Mouse (Mus musculus): Measurements from ENCODE around the gene C1qtnf2. TPM values are rescaled to one million over a fixed set of nuclear protein-coding genes. Genes with fewer than 3 reads are reported as not detected.

The C1qtnf2 gene
- polyA plus RNA-seq, 1 experiment from 2014 or later = 0.42 TPM

DNA sequence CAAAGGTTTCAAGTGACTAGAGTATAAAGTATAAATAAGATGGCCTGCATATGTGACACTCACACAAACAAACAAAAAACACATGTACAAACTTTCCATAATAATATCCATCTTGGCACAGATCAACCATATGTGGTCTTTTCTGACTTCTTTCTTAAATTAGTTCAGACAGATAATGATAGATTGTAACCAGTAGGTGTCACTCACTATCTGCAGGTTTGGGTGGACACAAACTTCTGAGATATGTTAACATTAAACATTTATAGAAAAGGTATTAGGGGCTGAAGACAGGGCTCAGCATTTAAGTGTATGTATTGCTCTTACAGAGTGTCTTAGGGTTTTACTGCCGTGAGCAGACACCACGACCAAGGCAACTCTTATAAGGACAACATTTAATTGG, 21.8 kb upstream of the C1qtnf2 start:
- H3K27ac ChIP-seq = no peak overlapping the region
- peaks cover 5% of the 10 kb centered on the region for H3K36me3 ChIP-seq
- WGBS (ENCODE audit: insufficient replicate concordance) = 59% methylated on average over 2 of the region's 2 CpGs
- H3K27me3 ChIP-seq (replicated peaks) = no peaks in the 10 kb centered on the region
- H3K4me2 ChIP-seq = no peak overlapping the region
- no peaks in the 10 kb centered on the region for H3K4me1 ChIP-seq
- H3K4me3 ChIP-seq = no peak overlapping the region
- H3K9ac ChIP-seq = no peak overlapping the region
- no peaks in the 10 kb centered on the region for H3K9me3 ChIP-seq (replicated peaks)
- ATAC-seq = no peak

DNA sequence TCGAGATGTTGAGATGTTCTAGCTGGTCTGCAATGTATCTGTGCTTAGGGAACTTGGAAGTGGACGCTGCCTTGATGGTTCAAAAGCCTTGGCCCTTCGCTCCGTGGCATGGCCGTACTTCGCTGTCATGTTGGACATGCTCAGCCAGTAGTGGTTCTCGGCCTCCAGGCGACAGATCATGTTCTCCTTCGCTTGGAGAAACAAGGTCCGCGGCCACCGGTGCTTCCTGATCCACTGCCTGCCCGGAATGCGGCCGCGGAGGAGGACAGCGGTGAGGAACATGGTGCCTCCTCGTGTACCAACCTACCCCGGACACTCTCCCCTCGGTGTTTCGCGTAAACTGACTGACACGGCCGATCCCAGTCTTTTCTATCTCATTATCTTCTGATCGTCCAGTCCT, 10.9 kb upstream of the C1qtnf2 start:
- no peak overlapping the region for H3K9ac ChIP-seq
- no peak overlapping the region for H3K27ac ChIP-seq
- no peak for ATAC-seq
- H3K4me1 ChIP-seq = no peaks in the 10 kb centered on the region
- no peak overlapping the region for H3K4me3 ChIP-seq
- H3K27me3 ChIP-seq (replicated peaks) = no peaks in the 10 kb centered on the region
- H3K9me3 ChIP-seq (replicated peaks) = 0 out of 2 replicates have a peak, but pooled peaks cover 2% of the 10 kb centered on the region
- no peak overlapping the region for H3K4me2 ChIP-seq
- H3K36me3 ChIP-seq = no peaks in the 10 kb centered on the region
- 80% methylated on average over 25 of the region's 25 CpGs for WGBS (ENCODE audit: insufficient replicate concordance)

DNA sequence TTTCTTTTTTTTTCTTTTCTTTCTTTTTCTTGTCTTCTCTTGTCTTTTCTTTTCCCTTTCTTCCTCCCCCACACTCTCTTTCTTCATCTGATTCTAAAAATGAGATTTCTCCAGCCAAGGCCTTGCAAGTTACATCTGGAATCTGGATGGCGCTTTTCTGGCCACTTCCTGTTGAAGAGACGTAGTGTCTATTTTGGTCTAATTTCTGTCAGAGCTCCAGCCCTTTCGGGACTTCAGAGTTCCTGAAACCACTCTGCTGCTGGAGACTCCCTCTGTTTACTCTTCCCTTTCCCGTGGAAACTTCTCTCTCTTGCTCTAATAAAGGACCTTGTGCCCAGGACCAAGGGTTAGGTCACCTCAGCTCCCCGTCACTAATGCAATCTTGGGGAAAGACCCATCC, 4.0 kb upstream of the C1qtnf2 start:
- Histone ChIP-seq H3K4me2 (no peak overlapping the region), H3K27ac (no peak overlapping the region), H3K9ac (no peak overlapping the region), H3K4me1 (peaks cover 10% of the 10 kb centered on the region), H3K4me3 (no peak overlapping the region), H3K27me3 (replicated peaks) (peaks cover 4% of the 10 kb centered on the region), H3K9me3 (replicated peaks) (no peaks in the 10 kb centered on the region), H3K36me3 (no peaks in the 10 kb centered on the region)
- ATAC-seq = no peak
- 15% methylated on average over 5 of the region's 5 CpGs for WGBS (ENCODE audit: insufficient replicate concordance)

DNA sequence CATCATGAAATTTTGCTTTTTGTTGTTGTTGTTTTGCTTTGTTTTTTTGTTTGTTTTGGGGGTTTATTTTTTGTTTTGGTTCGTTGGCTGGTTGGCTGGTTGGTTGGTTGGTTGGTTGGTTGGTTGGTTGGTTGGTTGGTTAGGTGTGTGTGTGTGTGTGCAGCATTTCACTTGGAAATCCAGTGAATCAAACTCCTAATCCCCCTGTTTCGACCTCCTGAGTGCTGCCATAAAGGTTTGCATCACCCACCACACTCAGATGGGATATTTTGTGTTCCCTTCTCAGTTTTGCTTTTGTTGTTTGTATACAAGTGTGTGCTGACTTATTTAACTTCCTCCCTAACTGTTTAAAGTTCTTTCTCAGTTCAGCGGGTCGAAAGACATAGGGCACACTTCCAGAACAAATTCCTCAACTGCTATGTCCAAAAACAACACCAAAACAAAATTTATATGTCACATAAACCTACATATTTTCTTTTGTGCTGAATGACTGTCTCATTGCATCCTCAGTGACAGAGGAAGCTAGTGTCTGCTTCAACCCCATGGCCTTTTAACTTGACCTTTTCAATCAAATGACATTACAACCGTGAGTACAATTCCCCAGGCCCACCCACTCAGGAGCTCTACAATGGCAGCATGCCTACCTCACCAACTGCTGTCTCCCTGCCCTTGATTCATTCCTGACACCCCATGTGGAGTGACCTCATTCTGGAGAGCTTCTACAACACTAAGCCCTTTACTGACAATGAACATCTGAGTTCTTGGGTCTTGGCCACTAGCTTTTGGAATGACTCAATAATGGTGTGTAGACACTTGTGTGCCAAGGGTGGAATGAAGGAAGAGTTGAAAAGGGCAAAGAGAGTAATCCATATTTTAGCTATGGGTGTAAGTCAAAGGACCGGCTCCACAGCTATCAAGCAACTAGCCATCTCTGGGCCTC, 2.9 kb upstream of the C1qtnf2 start:
- H3K9me3 ChIP-seq (replicated peaks) = no peaks in the 10 kb centered on the region
- H3K4me1 ChIP-seq = peaks cover 10% of the 10 kb centered on the region
- no peak overlapping the region for H3K27ac ChIP-seq
- H3K27me3 ChIP-seq (replicated peaks) = peaks cover 4% of the 10 kb centered on the region
- no peak for ATAC-seq
- H3K4me3 ChIP-seq = no peak overlapping the region
- WGBS (ENCODE audit: insufficient replicate concordance) = 60% methylated on average over 6 of the region's 6 CpGs
- H3K36me3 ChIP-seq = no peaks in the 10 kb centered on the region
- H3K9ac ChIP-seq = no peak overlapping the region
- H3K4me2 ChIP-seq = no peak overlapping the region

DNA sequence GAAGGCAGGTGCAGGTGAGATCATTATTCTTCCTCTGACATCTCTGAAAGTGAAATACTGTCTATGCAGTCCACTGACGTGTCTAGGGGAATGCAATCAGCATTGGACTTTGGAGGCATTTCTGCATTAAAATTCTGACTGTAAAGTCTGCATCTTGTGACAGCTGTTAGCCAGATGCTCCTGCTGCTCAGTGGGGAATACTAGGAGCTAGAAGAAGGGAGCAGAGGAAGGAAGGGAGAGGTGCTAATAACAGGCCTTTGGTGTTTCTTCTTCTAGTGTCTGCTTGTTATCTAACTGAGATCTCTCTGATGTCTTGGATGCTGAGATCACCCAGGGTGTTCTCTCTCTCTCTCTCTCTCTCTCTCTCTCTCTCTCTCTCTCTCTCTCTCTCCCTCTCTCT, 961 bp upstream of the C1qtnf2 start:
- H3K9ac ChIP-seq = no peak overlapping the region
- no peak for ATAC-seq
- H3K27ac ChIP-seq = no peak overlapping the region
- H3K4me3 ChIP-seq = no peak overlapping the region
- no peaks in the 10 kb centered on the region for H3K36me3 ChIP-seq
- H3K4me2 ChIP-seq = no peak overlapping the region
- 43% methylated on average over 1 of the region's 1 CpGs for WGBS (ENCODE audit: insufficient replicate concordance)
- H3K9me3 ChIP-seq (replicated peaks) = no peaks in the 10 kb centered on the region
- peaks cover 4% of the 10 kb centered on the region for H3K27me3 ChIP-seq (replicated peaks)
- peaks cover 10% of the 10 kb centered on the region for H3K4me1 ChIP-seq

DNA sequence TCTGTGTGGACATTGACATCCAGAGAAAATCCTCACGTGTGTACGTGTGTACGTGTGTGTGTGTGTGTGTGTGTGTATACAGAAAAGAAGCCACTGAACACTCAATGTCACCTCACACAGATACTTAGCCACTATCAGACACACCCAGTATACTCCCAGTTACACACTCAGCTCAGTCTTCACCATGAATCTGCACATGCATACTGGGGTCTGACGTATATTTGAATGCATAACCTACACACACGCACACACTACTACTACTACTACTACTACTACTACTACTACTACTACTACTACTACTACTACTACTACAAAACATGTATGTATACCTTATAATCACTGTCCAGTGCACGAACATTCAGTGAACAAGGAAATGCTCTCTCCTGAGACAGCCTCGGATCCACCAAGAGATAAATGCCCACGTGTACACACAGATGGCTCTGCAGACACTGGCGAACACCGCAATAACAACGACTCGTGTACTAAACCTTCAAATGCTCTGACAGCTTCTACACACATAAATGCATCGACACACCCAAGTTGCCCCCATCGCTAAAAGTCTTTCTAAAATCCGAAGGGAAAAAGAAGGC, 346 bp upstream of the C1qtnf2 start:
- Histone ChIP-seq H3K27ac (no peak overlapping the region), H3K4me1 (peaks cover 10% of the 10 kb centered on the region), H3K4me3 (no peak overlapping the region), H3K4me2 (peak overlapping the region; percentile 49), H3K9ac (no peak overlapping the region), H3K27me3 (replicated peaks) (peaks cover 4% of the 10 kb centered on the region), H3K36me3 (no peaks in the 10 kb centered on the region), H3K9me3 (replicated peaks) (no peaks in the 10 kb centered on the region)
- ATAC-seq = no peak
- 48% methylated on average over 15 of the region's 15 CpGs for WGBS (ENCODE audit: insufficient replicate concordance)

DNA sequence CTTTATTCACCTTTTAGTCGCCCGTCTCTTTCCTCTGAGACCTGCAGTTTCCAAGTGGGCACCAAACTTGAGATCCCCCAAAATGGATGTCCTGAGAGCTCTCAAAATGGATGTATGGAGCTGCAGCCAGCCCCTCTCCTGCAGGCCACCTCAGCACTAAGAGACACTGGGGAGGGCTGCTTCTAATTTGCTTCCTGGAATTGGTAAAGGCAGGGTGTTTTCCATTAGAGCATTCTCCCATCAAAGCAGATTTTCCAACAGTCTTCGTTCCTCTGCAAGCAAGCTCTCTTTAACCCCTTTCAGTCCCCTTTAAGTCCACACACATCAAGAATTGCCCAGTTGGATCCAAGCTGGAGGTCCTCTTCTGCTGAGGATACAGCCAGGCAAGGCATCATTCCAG, 5.3 kb downstream of the C1qtnf2 start:
- Histone ChIP-seq H3K9me3 (replicated peaks) (no peaks in the 10 kb centered on the region), H3K27me3 (replicated peaks) (0 out of 2 replicates have a peak, but pooled peaks cover 8% of the 10 kb centered on the region), H3K4me3 (no peak overlapping the region), H3K9ac (no peak overlapping the region), H3K27ac (no peak overlapping the region), H3K36me3 (no peaks in the 10 kb centered on the region), H3K4me1 (peaks cover 14% of the 10 kb centered on the region), H3K4me2 (no peak overlapping the region)
- ATAC-seq = no peak
- 69% methylated on average over 3 of the region's 3 CpGs for whole genome bisulfite sequencing (ENCODE audit: insufficient replicate concordance)

DNA sequence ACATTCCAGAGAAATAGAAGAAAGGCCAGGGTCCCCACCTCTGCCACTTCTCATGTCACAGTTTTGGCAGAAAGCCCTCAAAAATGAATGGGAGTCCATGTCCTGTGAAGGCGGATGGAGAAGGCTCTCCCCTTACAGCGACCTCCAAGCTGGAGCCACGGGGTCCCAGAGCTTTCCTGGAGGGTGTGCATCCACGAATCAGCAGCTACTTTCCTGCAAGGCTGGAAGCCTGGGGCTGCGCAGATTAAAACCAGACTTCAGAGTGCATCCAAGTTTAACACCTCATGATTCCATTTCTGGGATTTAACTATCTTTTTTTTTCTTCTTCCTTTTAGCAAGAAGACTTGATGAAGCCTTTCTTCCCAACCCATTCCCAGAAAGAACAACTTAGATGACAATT, 6.5 kb downstream of the C1qtnf2 start:
- no peaks in the 10 kb centered on the region for H3K9me3 ChIP-seq (replicated peaks)
- no peak overlapping the region for H3K27ac ChIP-seq
- H3K4me1 ChIP-seq = peaks cover 10% of the 10 kb centered on the region; the same call in 1 of the 2 replicates
- no peaks in the 10 kb centered on the region for H3K36me3 ChIP-seq
- no peak for ATAC-seq
- H3K4me3 ChIP-seq = no peak overlapping the region
- H3K4me2 ChIP-seq = no peak overlapping the region
- H3K9ac ChIP-seq = no peak overlapping the region
- 34% methylated on average over 5 of the region's 5 CpGs for WGBS (ENCODE audit: insufficient replicate concordance)
- H3K27me3 ChIP-seq (replicated peaks) = peaks cover 8% of the 10 kb centered on the region; the same call in 1 of the 2 replicates

DNA sequence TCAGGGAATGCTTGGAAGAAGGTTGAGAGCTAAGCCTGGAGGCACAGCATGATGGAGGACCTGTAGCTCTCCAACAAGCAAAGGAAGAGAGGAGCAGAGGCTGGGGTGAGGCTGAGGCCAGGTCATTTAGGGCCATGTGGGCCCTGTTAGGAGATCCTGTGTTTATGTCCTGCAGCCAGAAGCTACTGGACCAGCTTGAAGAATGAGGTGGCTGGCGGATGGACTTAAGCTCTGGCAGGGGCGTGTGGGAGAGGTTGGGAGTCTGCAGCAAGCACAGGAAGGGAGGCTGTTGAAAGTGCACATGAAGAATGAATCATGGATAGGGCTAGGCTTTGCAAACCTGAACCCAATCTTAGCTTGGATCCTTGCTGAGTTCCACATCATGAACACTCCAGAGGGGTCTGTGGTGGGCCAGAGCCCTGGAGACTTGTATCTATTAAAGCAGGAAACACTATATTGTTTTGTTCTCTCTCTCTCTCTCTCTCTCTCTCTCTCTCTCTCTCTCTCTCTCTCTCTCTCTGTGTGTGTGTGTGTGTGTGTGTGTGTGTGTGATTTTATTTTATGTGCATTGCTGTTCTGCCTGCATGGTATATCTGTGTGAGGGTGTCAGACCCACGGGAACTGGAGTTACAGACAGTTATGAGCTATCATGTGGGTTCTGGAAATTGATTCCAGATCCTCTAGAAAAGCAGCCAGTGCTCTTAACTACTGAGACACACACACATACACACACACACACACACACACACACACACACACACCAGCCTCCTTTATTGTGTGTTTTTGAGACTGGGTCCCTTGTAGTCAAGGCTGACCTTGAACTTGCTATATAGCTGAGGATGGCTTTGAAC, 7.8 kb downstream of the C1qtnf2 start:
- Histone ChIP-seq H3K9ac (no peak overlapping the region), H3K9me3 (replicated peaks) (no peaks in the 10 kb centered on the region), H3K4me1 (peaks cover 10% of the 10 kb centered on the region; the same call in 1 of the 2 replicates), H3K27ac (no peak overlapping the region), H3K27me3 (replicated peaks) (peaks cover 8% of the 10 kb centered on the region; the same call in 1 of the 2 replicates), H3K4me2 (no peak overlapping the region), H3K36me3 (no peaks in the 10 kb centered on the region), H3K4me3 (no peak overlapping the region)
- WGBS (ENCODE audit: insufficient replicate concordance) = 41% methylated on average over 3 of the region's 3 CpGs
- ATAC-seq = no peak

DNA sequence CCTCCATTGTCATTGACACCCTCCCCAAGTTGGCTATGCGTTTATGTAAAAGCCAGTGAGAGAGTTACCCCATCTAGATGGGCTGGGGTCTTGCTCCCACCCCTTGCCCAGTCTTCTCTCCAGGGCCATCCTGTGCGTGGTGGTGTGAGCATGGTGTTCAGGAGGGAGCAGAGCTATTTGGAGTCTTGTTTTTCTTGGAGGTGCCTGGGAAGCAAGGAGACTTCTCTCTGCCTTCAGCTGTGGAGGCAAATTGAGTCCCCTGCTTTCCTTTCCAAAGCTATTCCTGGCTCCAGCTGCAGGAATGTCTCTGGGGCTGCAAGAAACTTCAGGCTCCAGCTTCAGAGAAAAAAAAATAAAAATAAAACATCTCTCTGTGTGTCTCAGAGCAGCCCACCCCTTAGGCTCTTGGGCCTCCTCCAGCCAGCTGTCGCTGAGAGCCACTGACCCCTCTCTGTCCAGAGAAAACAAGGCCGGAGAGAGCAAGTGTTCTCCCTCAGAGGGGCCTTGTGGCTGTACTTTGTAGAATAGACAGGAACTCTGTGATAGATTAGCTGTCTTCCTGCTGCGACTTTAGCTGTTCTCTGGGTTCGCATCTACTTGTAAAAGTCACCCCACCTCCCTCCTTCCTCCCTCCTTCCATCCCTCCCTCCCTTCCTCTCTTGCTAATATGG, 9.2 kb downstream of the C1qtnf2 start:
- H3K4me3 ChIP-seq = no peak overlapping the region
- ATAC-seq = no peak
- H3K27ac ChIP-seq = no peak overlapping the region; the same call in 1 of the 2 replicates
- WGBS (ENCODE audit: insufficient replicate concordance) = 49% methylated on average over 6 of the region's 6 CpGs
- H3K9ac ChIP-seq = no peak overlapping the region
- H3K27me3 ChIP-seq (replicated peaks) = peaks cover 8% of the 10 kb centered on the region; the same call in 1 of the 2 replicates
- no peak overlapping the region for H3K4me2 ChIP-seq
- H3K36me3 ChIP-seq = no peaks in the 10 kb centered on the region
- H3K9me3 ChIP-seq (replicated peaks) = no peaks in the 10 kb centered on the region
- H3K4me1 ChIP-seq = peaks cover 10% of the 10 kb centered on the region; the same call in 1 of the 2 replicates

DNA sequence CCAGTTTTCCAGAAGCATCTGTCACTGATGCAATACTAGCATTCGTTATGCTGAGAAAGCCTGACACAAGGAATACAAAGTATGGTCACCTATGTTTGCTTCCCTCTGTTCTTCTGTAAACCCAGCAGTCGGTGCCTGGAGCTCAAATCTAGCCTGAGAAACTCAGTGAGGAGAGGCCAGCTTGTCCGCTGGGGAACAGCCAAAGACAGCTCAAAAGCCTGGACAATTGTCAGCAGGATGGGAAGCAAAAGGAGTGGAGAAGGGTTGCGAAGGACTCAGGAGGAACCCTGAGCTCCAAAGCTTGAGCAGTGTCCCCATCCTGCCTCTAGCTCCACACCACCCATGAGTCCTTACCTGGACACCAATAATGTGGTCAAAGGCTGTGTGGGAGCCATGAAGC, 10.0 kb downstream of the C1qtnf2 start:
- no peak overlapping the region for H3K9ac ChIP-seq
- no peaks in the 10 kb centered on the region for H3K36me3 ChIP-seq
- no peaks in the 10 kb centered on the region for H3K9me3 ChIP-seq (replicated peaks)
- ATAC-seq = no peak
- H3K4me3 ChIP-seq = no peak overlapping the region
- no peak overlapping the region for H3K4me2 ChIP-seq
- peaks cover 8% of the 10 kb centered on the region; the same call in 1 of the 2 replicates for H3K27me3 ChIP-seq (replicated peaks)
- H3K4me1 ChIP-seq = peaks cover 10% of the 10 kb centered on the region; the same call in 1 of the 2 replicates
- 66% methylated on average over 4 of the region's 4 CpGs for WGBS (ENCODE audit: insufficient replicate concordance)
- no peak overlapping the region for H3K27ac ChIP-seq
